Mouse (Mus musculus) testis, adult 2 months (tissue): ENCODE results near the gene Mbnl2.

Source experiments
- CTCF ChIP-seq: fragments of 200-500 bp; IDR thresholded peaks from 2 replicates; pipeline ENCODE4 v1.5.1; 2012; ENCODE audit warnings: low read depth, mild to moderate bottlenecking, inconsistent platforms, low read length, moderate library complexity; ENCODE audit not compliant: control insufficient read depth, insufficient read depth, insufficient replicate concordance
- POLR2A ChIP-seq: fragments of 200-500 bp; IDR thresholded peaks from 2 replicates; pipeline ENCODE4 v1.6.1; 2012; ENCODE audit warnings: low read depth, mild to moderate bottlenecking, inconsistent platforms, low read length, moderate library complexity; ENCODE audit not compliant: control insufficient read depth

- no peak for TF ChIP-seq CTCF
- TF ChIP-seq POLR2A = no peak
These were observed 20.9 kb downstream of the Mbnl2 start for GRCm38 (mm10) chr14:120296231-120297006.
